Comparison of ENCODE assay signal across 24 mouse cellular contexts in the genomic region with DNA sequence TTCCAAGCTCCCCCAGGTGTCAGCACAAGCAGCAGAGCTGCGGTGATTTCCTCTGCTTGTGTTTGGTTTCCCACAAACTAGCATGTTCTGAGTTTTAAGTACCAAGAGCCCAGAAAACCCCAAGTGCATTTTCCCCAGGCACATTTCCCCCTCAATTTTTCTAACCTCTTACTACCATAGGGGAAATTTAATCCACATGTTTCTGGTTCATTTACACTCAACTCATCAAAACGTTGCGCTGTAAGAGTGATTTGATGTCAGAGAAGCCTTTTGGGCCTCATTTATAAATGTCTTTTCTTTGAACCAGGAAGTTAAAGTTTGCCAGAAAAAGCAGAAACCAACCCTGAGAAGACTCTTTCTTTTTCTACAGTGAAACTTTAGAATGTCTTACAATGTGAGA.
"Had no signal": no experiment of that assay in that cellular context is flagged by ENCODE, and none has a peak within 500 bp of the region (broad histone marks: within the 10 kb centered on the region; RNA-seq: fewer than 3 reads in every experiment).

No protein-coding gene starts in this region.

- H3K36me3 ChIP-seq: liver, embryonic 12.5 days; liver, embryonic 15.5 days; lung, embryonic 15.5 days; midbrain, embryonic 10.5 days; midbrain, embryonic 13.5 days; neural tube, embryonic 12.5 days; neural tube, embryonic 15.5 days had no signal

- H3K4me2 ChIP-seq: liver, embryonic 12.5 days; liver, embryonic 15.5 days; lung, embryonic 15.5 days; midbrain, embryonic 13.5 days; neural tube, embryonic 12.5 days; neural tube, embryonic 15.5 days had no signal

- H3K4me1 ChIP-seq: liver, embryonic 12.5 days; liver, embryonic 15.5 days; lung, embryonic 15.5 days; megakaryocyte, embryonic 14.5 days; midbrain, embryonic 10.5 days; midbrain, embryonic 13.5 days; neural tube, embryonic 12.5 days; neural tube, embryonic 15.5 days had no signal

- H3K4me3 ChIP-seq: liver, embryonic 12.5 days; liver, embryonic 15.5 days; lung, embryonic 15.5 days; megakaryocyte, embryonic 14.5 days; midbrain, embryonic 10.5 days; midbrain, embryonic 13.5 days; myocyte; neural tube, embryonic 12.5 days; neural tube, embryonic 15.5 days had no signal

- H3K27ac ChIP-seq: liver, embryonic 12.5 days; liver, embryonic 15.5 days; lung, embryonic 15.5 days; midbrain, embryonic 10.5 days; midbrain, embryonic 13.5 days; neural tube, embryonic 12.5 days; neural tube, embryonic 15.5 days; stomach, postnatal 0 days had no signal

- ATAC-seq: liver, embryonic 12.5 days; midbrain, embryonic 13.5 days; midbrain, embryonic 16.5 days had no signal

- H3K27me3 ChIP-seq: liver, embryonic 12.5 days; liver, embryonic 15.5 days; lung, embryonic 15.5 days; megakaryocyte, embryonic 14.5 days; midbrain, embryonic 13.5 days; neural tube, embryonic 12.5 days; neural tube, embryonic 15.5 days had no signal

- H3K9me3 ChIP-seq: liver, embryonic 12.5 days; liver, embryonic 15.5 days; lung, embryonic 15.5 days; midbrain, embryonic 10.5 days; midbrain, embryonic 13.5 days; neural tube, embryonic 12.5 days; neural tube, embryonic 15.5 days had no signal

- DNase-seq: kidney, adult 9 months; kidney, postnatal 14 days; kidney, postnatal 4 days; liver; lung, adult 18-20 months; lung, postnatal 10 days; lung, postnatal 36 days; right cerebral cortex, adult 18-20 months; right cerebral cortex, postnatal 14 days; right cerebral cortex, postnatal 4 days; thymus, adult 2 months; thymus, postnatal 14 days; thymus, postnatal 4 days had no signal

- H3K9ac ChIP-seq: liver, embryonic 12.5 days; liver, embryonic 15.5 days; lung, embryonic 15.5 days; midbrain, embryonic 13.5 days; neural tube, embryonic 12.5 days; neural tube, embryonic 15.5 days had no signal
